Mouse (Mus musculus): Measurements from ENCODE around the gene Nol3. TPM values are rescaled to one million over a fixed set of nuclear protein-coding genes. Genes with fewer than 3 reads are reported as not detected.

Nol3 gene
- total RNA-seq, 2 experiments from 2014 or later = 8.9 to 10.4 TPM

DNA sequence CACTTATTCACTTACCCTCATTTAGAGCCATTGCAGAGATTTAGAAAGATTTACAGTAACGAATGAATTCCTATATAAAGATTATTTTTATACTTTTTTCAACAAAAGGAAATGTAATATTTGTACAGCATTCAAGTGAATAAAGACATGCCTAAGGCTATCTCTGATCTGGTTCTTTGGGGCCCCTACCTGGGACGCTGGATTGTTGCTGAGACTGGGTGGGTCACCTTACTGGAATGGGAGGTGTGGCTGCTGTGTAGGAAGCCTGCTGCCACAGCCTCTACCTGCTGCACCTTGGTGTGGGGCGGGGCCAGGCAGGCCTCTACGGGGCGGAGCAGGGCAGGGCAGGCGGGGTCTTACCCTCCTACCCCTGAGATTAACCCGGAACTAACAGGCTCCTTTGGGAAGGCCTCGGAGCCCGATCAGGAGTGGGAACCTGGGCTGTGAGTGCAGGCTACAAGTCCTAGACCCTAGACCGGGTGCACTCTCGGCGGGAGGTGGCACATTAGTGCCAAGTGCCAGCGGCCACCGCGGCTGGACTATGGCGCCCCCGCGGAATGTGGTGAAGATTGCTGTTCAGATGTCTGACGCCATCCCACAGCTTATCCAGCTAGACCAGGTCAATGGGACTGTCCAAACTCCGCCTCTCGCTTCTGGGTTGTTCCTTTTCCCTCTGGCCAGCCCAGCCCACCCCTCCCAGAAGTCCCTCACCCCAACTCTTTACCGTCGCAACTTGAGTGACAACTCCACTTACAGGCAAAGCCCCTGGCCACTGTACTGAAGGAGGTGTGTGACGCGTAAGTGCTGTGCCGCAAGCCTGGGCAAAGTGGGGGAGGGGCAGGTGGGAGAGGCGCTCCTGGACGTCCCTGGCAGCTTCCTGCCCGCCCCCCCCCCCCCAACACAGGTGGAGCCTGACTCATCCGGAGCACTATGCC lies 29.5 kb downstream of the Nol3 start, which contains the start of gene Elmo3:
TSS of gene Elmo3 (plus strand) at position 391 of the 935 bp plus-strand sequence.
- DNase-seq (ENCODE audit: extremely low spot score in 1 of 2, low spot score in 2 of 2) = peak; percentile 55 to 61
- TF ChIP-seq CTCF (IDR thresholded peaks at IDR 0.05) = no peak
- intact Hi-C loops (cut with DNase I) = no loop called here
- Histone ChIP-seq H3K4me3 (peak within 1 kb of the TSS; percentile 35), H3K27ac (peak within 1 kb of the TSS; percentile 73)

GRCm38 (mm10) chr8:105306146-105306691 lies 30.3 kb downstream of the Nol3 start:
- H3K4me3 ChIP-seq = peak overlapping the region; percentile 35
- peak; percentile 33 for TF ChIP-seq CTCF (IDR thresholded peaks at IDR 0.05)
- intact Hi-C loops (cut with DNase I) = no loop called here
- peak overlapping the region; percentile 73 for H3K27ac ChIP-seq
- DNase-seq (ENCODE audit: extremely low spot score in 1 of 2, low spot score in 2 of 2) = no peak

- no peak for TF ChIP-seq CTCF (IDR thresholded peaks at IDR 0.05)
Measured at GRCm38 (mm10) chr8:105307670-105308069, 31.7 kb downstream of the Nol3 start.

GRCm38 (mm10) chr8:105308428-105308827 lies 32.5 kb downstream of the Nol3 start:
- Histone ChIP-seq H3K4me3 (no peak overlapping the region), H3K27ac (no peak overlapping the region)
- intact Hi-C loops (cut with DNase I) = no loop called here
- no peak for DNase-seq (ENCODE audit: extremely low spot score in 1 of 2, low spot score in 2 of 2)
- TF ChIP-seq CTCF (IDR thresholded peaks at IDR 0.05) = no peak

More at GRCm38 (mm10) chr8:105307670-105308069, 31.7 kb downstream of the Nol3 start:
- no peak overlapping the region for H3K27ac ChIP-seq
- DNase-seq (ENCODE audit: extremely low spot score in 1 of 2, low spot score in 2 of 2) = no peak
- intact Hi-C loops (cut with DNase I) = no loop called here
- H3K4me3 ChIP-seq = no peak overlapping the region

GRCm38 (mm10) chr8:105309142-105309847 lies 33.4 kb downstream of the Nol3 start:
- DNase-seq (ENCODE audit: extremely low spot score in 1 of 2, low spot score in 2 of 2) = no peak
- Histone ChIP-seq H3K27ac (no peak overlapping the region), H3K4me3 (no peak overlapping the region)
- intact Hi-C loops (cut with DNase I) = no loop called here
- TF ChIP-seq CTCF (IDR thresholded peaks at IDR 0.05) = no peak

GRCm38 (mm10) chr8:105310118-105310517 lies 34.2 kb downstream of the Nol3 start:
- intact Hi-C loops (cut with DNase I) = no loop called here
- no peak overlapping the region for H3K27ac ChIP-seq
- H3K4me3 ChIP-seq = no peak overlapping the region
- TF ChIP-seq CTCF (IDR thresholded peaks at IDR 0.05) = no peak
- no peak for DNase-seq (ENCODE audit: extremely low spot score in 1 of 2, low spot score in 2 of 2)

- Histone ChIP-seq H3K4me3 (no peak overlapping the region), H3K27ac (no peak overlapping the region)
- intact Hi-C loops (cut with DNase I) = no loop called here
- TF ChIP-seq CTCF (IDR thresholded peaks at IDR 0.05) = no peak
- no peak for DNase-seq (ENCODE audit: extremely low spot score in 1 of 2, low spot score in 2 of 2)
Measured at GRCm38 (mm10) chr8:105311718-105312117, 35.8 kb downstream of the Nol3 start.

DNA sequence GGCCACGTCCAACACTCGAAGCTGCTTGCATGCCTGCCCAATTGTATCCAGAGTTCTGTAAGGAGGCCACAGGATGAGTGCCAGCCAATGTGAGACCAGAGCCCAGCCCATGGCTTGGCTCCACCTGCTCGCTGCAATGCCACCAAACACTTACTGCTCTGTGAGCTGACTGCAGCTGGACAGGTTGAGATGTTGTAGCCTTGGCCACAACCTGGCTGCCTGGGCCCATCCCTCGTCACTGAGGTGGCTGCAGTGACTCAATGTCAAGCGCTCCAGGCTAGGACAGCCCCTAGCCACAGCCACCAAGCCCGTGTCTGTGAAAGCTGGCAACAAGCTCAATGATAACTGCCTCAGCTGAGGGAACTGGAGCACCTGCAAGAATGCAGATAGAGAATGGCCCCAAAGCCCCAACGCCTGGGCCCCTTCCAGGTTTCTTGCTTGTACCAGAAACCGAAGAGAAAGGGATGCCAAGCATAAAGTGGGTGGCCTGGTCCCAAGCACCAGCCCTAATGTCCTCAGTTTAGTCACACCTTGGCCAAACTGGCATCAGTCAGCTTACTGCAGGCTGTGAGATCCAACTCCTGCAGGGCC lies 37.0 kb downstream of the Nol3 start:
- no peak for TF ChIP-seq CTCF (IDR thresholded peaks at IDR 0.05)
- DNase-seq (ENCODE audit: extremely low spot score in 1 of 2, low spot score in 2 of 2) = no peak
- intact Hi-C loops (cut with DNase I) = no loop called here
- Histone ChIP-seq H3K27ac (no peak overlapping the region), H3K4me3 (no peak overlapping the region)

DNA sequence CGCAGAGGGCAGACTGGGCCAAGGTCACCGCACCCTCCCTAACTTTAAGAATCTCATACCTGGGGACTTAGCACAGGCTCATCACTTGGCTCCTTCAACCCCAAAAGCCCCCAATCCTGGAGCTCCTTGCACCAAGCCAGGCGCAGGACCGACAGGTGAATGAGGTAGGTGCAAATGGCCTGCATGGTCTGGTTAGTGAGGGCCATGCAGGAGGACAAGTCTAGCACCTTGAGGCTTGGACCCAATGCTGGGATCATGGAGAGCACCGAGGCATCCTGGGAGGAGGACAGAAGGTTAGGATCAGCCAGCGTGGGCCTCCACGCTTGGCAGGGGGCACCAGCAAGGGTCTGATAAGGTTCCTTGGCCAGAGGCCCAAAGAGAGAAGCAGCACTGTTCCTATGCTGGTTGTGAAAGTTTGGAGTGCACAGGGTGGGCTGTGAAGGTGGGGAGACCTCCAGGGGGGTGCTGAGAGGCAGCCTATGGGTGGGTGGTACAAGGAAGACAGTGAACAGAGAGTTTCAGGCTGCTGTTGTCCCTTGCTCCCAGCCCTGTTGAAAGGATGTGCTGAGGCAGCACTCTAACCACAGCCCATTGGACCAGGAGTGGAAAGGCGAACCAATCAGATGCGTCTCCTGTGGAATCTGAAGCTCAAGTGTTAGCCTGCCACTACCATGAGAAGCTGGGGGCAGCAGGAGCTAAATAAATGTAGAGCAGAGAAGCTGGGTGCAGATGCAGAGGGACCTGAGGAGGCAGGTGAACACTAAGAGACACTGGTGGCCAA lies 37.9 kb downstream of the Nol3 start:
- Histone ChIP-seq H3K27ac (no peak overlapping the region), H3K4me3 (no peak overlapping the region)
- intact Hi-C loops (cut with DNase I) = no loop called here
- TF ChIP-seq CTCF (IDR thresholded peaks at IDR 0.05) = no peak
- DNase-seq (ENCODE audit: extremely low spot score in 1 of 2, low spot score in 2 of 2) = no peak

DNA sequence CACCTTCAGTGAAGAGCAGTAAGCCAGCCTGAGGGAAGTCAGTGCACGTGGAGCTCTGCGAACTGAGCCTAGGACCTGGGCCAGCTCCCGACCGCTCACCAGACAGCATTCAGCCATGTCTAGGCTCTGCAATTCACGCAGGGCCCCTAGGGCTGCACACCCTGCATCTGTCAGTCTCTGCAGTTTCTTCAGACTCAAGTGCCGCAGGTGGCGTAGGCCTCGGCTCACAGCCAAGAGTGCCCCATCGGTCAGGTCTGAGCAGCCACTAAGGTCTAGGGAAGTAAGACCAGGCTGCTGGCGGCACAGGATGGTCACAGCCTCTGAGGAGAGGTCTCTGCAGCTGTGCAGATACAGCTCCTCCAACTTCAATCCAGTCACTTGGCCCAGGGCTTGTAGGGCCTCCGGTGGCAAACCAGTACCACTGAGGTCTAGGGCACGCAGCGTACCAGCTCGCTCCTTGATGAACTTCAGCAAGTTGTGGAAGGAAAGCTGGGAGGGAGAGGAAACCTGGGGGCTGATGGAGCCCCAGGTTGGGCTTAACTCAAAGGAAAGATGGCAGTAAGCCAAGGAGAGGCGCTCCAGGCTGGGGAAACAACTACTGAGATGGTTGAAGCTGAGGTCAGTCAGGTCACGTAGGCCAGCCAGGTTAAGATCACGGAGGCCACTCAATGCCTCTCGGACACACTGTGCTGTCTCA lies 39.3 kb downstream of the Nol3 start:
- no peak overlapping the region for H3K4me3 ChIP-seq
- no peak for DNase-seq (ENCODE audit: extremely low spot score in 1 of 2, low spot score in 2 of 2)
- no peak overlapping the region for H3K27ac ChIP-seq
- no peak for TF ChIP-seq CTCF (IDR thresholded peaks at IDR 0.05)
- intact Hi-C loops (cut with DNase I) = no loop called here

Data from left cerebral cortex, adult 2 months (tissue).